Mouse (Mus musculus) megakaryocyte progenitor cell, adult 5-6 weeks (primary cell): ENCODE measurements around the gene Snx10. TPM values are rescaled to one million over a fixed set of nuclear protein-coding genes. Genes with fewer than 3 reads are reported as not detected.
A peak's percentile ranks its signal among the peaks of the same experiment; 100 is the strongest.

ENCODE experiments used
- ATAC-seq: replicated peaks from 2 replicates; pipeline ENCODE4 v1.8.0; 2016; ENCODE audit warnings: mild to moderate bottlenecking, moderate TSS enrichment, inconsistent platforms; ENCODE audit not compliant: poor library complexity
- total RNA-seq, 2 experiments: library from RNA; stranded (forward) in 1 of 2; stranded (reverse) in 1 of 2; fragments of 157-497, 149-512 nt in 1 of 2; fragments of 200-1000 nt in 1 of 2; gene quantifications; 2 replicates each; pipeline versions ENCODE4 v1.2.3 to v1.2.4; 2015 to 2017

Gene Snx10
- total RNA-seq, 2 experiments from 2014 or later, result 54.1 to 67.8 TPM

- ATAC-seq, result no peak
Observed at GRCm38 (mm10) chr6:51581418-51581817, 57.7 kb downstream of the Snx10 start.

- ATAC-seq, result no peak
Observed at GRCm38 (mm10) chr6:51582051-51582450, 58.4 kb downstream of the Snx10 start.

- ATAC-seq, result peak; percentile 85
Observed at GRCm38 (mm10) chr6:51585980-51586379, 62.3 kb downstream of the Snx10 start.

- no peak for ATAC-seq
Observed at GRCm38 (mm10) chr6:51587266-51587665, 63.6 kb downstream of the Snx10 start.

GRCm38 (mm10) chr6:51591264-51591663 is 67.6 kb downstream of the Snx10 start:
- no peak for ATAC-seq

GRCm38 (mm10) chr6:51591844-51592243 is 68.1 kb downstream of the Snx10 start:
- ATAC-seq, result no peak

- peak; percentile 98 for ATAC-seq
Observed at GRCm38 (mm10) chr6:51592356-51593115, 68.8 kb downstream of the Snx10 start.

DNA sequence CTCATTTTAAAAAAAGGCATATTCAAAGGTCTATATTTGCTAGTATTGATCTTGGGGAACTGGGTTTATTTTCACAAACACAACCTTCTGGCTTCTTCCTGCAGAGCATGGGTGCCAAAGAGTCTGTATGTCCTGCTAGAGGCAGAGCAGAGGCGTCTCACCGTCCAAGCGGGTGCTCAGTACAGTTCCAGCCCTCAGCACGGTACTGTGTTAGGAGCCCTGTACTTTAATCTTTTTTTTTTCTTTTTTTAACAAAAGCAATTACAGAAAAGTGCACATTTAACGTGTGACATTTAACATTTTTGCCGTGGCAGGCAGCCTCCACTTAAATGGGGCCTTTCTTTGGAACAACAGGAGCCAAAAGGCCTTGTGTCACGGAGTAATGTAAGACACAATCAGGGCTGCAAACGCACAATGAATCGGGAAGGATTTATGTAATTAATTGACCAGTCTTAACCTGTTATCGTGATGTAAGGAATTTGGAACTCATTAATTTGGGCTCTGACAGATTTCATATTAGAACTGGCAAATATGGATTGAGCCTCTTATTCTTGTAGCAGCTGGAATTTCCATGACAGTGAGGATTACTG is 69.8 kb downstream of the Snx10 start:
- ATAC-seq, result no peak

DNA sequence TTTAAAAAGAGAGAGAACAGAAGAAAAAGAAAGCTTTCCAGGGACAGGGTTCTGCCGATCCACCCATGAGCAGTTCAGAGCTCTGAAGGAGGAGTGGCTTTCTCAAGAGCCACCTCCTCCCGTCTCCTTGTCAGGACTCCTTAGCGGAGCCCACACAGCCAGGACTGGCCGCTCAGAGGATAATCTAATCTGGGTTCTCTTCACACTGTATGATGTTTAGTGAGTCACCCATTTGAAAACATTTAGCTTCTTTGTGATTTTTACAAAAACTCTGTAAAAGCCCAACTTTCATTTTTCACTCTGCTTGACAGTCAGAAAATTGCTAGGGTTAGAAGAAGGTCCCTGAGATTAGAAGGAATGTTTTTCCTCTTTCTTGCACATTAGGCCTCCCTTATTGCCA is 70.8 kb downstream of the Snx10 start:
- ATAC-seq, result no peak

DNA sequence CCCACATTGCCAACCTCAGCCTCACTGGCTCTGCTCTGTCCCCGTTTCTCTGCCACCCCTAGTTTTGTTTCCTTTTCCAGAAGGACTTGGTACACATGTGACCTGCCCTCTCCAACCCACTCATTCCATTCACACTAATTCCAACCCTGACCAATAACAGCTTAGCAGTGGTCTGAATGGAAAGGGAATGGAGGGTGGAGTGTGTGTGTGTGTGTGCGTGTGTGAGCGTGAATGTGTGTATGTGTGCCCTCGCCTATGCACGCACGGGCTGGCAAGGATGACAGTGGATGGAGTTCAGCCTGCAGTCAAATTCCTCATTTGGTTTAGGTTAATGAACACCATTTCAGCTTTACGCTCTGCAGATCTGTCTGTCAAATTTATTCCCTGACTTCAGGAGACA is 74.4 kb downstream of the Snx10 start:
- ATAC-seq, result no peak

DNA sequence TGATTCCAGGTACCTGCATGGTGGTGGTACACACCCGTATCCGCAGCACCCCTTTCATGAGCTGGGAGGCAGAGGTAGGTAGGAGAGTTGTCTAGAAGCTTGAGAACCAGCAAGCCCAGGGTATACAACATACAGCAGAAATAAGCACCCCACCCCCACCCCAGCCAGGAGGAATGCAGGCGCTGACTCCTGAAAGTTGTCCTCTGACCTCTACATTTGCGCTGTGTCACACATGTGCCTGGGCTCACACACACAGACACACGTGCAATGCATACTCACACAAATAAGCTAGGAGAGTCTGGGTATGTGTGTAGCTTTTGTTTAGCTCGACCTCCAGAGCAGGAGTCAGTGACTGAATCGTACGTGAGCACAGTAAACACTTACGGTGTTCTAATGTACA is 76.7 kb downstream of the Snx10 start:
- ATAC-seq, result no peak

DNA sequence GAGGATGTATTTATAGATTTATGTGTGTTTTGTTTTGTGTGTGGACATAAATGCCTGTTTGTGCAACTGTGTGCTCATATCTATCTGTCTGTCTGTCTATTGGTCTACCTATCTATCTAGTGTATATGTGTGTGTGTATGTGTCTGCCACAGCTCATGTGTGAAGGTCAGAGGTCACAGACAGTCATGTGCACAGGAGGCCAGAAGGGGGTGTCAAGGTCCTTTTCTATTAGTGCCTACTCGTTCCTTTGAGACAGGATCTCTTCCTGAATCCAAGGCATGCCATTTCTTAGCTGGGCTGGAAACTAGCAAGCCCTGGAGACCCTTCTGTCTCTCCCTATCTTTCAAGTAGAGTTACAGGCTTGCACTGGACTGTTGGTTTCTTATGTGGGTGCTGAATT is 78.6 kb downstream of the Snx10 start:
- ATAC-seq, result no peak

- ATAC-seq, result peak; percentile 69
Observed at GRCm38 (mm10) chr6:51603691-51604090, 80.0 kb downstream of the Snx10 start.

DNA sequence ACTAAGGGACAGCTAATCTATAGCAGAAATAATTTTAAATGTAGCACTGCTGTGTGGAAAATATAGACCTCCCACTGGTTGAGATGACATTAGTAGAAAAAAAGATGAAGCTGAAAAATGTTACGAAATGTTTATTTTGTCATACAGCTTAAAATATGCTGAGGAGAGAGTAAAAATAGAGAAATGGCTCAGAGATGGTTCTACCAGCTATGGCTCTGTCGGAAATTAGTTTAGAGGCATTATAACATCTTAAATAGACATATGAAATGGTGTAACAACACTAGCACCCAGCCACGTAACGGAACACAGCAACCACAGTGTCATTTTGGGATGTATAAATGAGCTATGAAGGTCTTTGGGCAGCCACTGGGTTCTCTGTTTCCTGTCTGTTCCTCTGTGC is 82.5 kb downstream of the Snx10 start:
- peak; percentile 70 for ATAC-seq

GRCm38 (mm10) chr6:51606803-51607202 is 83.1 kb downstream of the Snx10 start:
- ATAC-seq, result no peak

DNA sequence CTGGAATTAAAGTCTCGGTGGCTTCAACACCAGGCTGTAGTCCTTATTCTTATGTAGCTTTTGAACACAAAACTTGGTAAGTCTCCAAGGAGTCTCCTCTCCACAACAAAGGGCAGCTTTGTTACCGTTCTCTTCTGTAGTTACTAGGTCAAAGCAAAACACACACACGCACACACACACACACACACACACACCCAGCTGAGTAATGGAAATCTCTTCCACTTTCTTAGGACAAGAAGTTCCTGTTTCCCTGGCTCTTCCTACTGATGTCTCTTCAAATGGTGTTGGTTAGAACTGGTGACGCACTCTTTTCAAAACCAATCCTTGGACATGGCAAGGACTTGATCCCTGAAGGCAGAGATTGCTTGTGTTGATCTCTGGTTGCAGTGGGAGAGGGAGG is 87.9 kb downstream of the Snx10 start:
- peak; percentile 46; the same call in 1 of the 2 replicates for ATAC-seq

DNA sequence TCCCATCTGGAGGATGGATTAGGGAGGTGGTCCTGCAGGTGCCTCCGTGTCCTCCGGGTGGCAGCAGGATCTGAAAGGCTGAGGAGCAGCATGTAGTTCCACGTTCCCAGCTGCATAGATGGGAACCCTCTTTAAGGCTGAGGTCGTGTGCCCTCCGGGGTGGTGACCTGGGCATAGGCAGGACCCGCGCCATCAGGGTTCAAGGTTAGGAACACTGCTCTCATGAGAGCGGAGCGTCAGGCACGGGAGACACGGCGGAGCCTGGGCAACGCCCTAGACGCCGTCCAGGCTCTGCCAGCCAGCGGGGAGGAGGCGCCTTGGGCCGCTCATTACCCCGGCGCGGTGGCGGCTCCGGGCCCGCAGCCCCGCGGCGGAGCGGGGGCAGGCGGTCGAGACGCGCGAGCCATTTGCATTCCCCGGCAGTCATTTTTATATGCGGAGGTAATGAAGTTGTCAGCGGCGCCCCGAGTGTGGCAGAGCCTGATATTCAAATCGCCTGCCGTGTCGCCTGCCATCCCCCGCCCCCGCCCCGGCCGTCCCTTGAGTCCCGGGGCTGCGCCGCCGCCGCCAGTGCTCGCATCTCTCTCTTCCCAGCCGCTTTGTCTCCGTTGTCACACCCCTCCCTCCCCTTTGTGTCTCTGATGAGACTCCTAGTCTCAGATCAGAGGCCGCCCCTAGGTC is 88.8 kb downstream of the Snx10 start:
- peak; percentile 83 for ATAC-seq

GRCm38 (mm10) chr6:51613661-51614060 is 90.0 kb downstream of the Snx10 start:
- ATAC-seq, result no peak

- no peak for ATAC-seq
Observed at GRCm38 (mm10) chr6:51626843-51627242, 103.1 kb downstream of the Snx10 start.

- ATAC-seq, result 0 out of 2 replicates have a peak, but pooled peaks have one; percentile 31
Observed at GRCm38 (mm10) chr6:51629671-51630070, 106.0 kb downstream of the Snx10 start.

DNA sequence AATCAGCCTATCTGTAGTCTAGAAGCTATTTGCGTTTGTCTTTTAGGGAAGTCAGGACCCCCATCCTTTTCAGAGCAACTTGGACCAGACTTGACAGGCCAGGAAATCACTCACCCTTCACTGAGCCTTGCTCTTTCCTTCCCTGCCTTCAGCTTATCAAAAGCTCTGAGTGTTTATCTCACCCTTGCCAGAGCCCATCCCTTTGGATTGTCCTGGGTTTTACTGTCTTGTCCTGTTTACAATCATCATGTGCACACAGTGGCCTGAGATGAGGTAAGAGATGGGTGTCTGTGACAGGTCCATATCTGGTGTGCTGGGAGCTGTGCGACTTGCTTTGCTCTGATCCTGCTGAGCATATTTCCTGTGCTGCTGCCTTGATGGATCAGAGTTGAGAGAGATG is 106.5 kb downstream of the Snx10 start:
- no peak for ATAC-seq
